Mouse (Mus musculus) layer of hippocampus, adult 11-12 months (tissue): ENCODE results near the gene Ina.
"Not testable (repeated sequence)": the region's sequence is repeated elsewhere in the genome, so short reads cannot be mapped to it uniquely, and the experiment has no call there.

Experiments
- DNase-seq: peaks from one replicate; pipeline ENCODE4 v3.0.0; 2022; ENCODE audit warnings: low spot score

Ina gene

DNA sequence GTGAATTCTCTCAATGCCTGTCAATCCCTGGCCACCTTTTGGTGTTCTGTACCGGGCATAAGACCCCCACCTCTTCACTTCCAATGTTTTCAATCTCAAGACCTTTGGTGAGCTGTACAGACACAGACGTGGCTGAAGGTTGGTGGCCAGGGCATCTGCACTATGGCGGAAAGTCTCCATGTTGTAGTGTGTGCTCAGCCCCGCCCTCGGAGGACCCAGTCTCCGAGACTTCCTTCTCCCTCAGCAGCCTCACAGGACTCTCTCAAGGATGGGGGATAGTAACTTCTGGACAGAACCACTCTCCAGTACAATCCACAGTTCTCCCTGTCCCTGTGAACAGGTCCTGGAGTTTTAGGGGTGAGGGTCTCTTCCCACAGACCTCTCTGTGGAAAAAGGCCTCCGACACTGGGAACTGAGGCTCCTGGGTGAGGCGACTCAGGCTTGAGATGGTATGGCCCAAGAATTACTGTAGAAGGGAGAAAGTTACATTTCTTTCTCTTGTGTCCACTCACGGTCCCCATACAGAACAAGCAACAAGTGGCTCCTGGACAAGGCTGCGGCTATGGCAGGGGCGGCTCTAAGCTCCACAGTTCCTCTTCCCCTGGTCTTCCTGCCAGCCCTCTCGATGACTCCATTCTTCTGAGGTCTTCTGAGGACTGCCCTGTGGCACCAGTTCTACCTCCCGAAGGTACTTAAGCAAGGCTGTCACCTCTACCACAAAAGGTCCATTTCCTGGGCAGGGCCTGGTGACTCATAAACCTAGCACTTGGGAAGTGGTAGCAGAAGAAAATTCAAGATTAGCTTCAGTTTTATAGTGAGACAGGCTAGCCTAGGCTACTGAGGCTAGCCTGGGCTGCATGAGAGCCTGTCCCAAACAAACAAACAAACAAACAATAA, 29.5 kb upstream of the Ina start:
- no peak for DNase-seq

DNA sequence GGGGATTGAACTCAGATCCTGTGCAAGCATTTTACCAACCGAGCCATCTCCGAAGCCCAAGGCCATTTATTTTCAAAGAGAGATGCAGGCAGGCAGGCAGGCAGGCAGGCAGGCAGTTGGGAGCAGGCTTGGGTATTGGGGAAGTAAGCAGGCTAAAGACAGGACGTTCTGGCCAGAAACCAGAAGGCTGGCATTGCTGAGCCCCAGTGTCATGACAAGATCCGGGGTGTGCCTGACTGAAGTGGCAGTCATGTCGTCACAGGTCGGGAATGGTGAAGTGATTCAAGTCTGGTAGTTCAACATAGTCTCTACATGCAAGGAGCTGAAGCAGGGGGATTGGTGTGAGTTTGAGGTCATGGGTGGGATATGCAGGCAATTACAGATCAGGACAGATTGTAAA, 26.9 kb upstream of the Ina start:
- DNase-seq = no peak

- no peak for DNase-seq
Measured at GRCm38 (mm10) chr19:46988231-46989087, 26.0 kb upstream of the Ina start.

DNA sequence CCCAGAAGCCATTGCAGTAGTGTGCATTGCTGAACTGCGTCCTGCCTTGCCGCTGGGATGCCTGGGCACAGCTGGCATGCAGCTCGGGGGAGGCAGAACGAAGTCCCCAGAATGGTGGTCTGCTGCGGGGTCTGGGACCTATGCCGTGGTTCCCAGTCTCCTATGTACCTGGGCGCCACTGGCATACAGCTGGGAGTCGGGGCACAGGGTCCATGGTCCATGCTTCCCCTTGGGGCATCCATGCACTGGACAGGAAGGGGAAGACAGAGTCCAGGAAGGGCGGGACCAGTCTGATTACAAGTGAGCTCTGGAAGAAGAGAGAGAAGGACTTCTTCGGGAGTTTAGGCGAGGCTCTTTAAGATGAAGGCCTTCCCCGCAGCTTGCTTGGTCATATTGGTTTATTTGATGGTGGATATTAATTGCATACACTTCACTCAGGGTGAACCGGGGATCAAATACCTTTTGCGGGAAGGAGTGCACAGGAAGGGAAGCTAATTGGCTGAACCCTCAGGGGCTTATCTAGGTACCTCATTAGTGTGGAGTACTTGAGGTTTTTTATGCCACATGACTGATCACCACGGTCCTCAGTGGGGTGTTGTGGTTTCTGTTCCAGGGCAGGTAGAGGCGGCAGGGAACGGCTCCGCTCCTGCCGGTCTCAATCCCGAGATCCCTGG, 24.9 kb upstream of the Ina start:
- DNase-seq = no peak

GRCm38 (mm10) chr19:46990153-46990518, 24.4 kb upstream of the Ina start:
- DNase-seq = no peak

DNA sequence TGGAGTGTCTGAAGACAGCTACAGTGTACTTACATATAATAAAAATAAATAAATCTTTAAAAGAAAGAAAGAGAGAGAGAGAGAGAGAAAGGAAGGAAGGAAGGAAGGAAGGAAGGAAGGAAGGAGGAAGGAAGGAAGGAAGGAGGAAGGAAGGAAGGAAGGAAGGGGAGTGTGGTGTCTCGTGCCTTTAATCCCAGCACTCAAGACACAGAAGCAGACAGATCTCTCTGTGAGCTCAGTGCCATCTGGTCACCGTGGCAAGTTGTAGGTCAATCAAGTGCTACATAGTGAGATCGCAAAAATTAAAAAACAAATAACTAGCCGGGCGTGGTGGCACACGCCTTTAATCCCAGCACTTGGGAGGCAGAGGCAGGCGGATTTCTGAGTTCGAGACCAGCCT, 23.9 kb upstream of the Ina start:
- DNase-seq = not testable (repeated sequence)

DNA sequence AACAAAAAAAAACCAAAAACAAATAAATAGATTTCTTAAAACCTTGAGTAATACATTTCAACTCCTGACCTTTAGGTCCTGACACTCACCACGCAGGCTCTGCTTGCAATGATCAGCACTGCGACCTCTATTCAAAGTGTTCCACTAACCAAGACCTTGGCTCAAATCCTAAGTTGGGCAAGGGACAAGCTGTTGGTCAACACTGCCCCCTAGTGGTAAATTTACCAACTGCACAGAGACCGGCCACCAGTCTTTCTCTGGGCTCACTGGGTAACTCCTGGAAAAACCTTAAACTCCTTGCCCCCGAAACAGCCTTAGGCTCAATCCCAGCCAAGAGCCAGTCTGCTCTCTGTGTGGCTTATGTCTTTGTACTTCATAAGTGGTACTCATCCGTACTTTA, 23.4 kb upstream of the Ina start:
- peak; percentile 85 for DNase-seq

DNA sequence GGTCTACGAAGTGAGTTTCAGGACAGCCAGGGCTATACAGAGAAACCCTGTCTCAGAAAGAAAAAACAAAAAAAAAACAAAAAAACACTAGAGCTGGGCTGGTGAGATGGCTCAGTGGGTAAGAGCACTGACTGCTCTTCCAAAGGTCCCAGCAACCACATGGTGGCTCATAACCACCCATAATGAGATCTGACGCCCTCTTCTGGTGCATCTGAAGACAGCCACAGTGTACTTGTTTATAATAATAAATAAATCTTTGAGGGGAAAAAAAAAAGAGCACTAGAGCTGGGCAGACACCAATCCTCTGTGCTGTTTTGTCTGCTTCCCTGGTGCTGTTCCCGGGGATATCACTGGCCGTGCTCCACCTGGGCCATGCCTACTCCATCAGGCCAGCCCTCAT, 22.2 kb upstream of the Ina start:
- not testable (repeated sequence) for DNase-seq

- DNase-seq = no peak
Measured at GRCm38 (mm10) chr19:46996095-46996494, 18.4 kb upstream of the Ina start.

DNA sequence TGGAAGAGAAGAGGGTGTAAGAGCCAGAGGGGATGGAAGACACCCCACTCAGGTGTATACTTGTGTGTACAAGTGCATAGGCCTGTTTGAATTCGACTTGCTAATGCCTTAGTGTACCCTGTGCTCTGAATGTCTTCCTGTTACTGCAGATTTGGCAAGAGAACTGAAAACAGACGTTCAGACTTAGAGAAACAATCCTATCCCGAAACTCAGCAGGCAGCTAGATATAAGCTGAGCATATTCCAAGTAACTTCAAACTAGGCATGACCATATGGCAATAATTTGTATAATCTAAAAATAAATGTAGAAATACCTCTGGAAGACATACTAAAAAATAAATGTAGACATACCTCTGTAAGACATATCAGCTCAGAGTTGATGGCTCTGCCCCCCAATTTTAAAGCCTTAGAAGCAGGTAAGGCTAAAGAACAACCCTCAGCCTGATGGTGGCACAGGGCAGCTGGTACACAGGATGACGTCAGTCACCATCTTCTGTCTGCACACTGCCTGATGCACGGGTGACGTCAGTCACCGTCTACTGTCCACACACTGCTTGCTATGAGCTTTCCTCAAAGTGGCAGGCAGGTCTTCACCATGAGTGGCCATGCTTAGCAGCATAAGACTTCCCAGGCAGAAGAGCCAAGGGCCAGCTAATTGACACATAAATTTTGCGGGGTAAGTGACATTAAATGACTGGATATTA, 16.2 kb upstream of the Ina start:
- no peak for DNase-seq

GRCm38 (mm10) chr19:46998953-46999352, 15.5 kb upstream of the Ina start:
- DNase-seq = no peak

GRCm38 (mm10) chr19:46999753-47000152, 14.7 kb upstream of the Ina start:
- DNase-seq = no peak

GRCm38 (mm10) chr19:47000357-47000756, 14.1 kb upstream of the Ina start:
- DNase-seq = not testable (repeated sequence)

DNA sequence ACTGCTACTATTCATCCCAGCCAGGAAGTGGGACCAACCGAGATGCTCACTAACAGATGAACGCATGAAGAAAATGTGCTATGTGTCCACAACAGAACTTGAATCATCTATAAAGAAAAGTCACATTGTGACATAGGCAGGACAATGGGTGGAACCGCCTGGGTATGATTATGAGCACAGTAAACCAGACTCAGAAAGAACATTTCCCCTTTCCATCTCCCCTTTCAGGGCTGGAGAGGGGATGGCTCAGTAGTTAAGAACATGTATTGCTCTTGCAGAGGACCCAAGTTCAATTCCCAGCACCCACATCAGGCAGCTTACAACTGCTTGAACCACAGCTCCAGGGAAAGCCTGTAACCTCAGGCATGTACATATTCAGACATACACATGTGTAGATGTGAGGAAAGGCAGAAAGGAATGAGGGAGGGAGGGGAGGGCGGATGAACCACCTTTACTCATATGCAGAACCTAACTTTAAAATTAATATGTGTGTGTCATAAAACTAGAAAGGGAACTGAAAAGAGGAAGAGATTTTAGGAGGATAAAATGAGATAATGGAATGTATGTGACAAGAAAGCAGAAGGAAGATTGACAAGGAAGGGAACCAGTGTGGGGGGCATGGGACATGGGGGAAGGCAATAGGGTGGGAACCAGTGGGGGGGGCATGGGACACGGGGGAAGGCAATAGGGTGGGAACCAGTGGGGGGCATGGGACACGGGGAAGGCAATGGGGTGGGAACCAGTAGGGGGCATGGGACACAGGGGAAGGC, 10.6 kb upstream of the Ina start:
- DNase-seq = no peak

DNA sequence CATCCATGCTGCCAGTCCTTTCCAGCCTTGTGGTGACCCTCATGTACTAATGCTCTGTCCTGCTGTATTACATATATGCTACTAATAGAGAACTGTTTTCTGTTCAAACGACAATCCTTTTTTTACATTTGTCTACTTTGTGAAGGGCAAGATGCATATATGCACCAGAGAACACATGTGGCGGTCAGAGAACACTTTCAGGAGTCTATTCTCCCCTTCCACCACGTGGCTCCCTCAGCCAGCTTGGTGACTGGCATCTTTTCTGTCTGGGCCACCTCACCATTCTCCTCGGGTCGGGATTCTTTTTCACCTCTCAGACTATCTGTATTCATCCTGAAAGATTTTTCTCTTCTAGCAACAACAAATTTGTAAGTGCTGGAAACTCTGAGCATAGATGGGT, 8.6 kb upstream of the Ina start:
- no peak for DNase-seq

- DNase-seq = no peak
Measured at GRCm38 (mm10) chr19:47006321-47006720, 8.2 kb upstream of the Ina start.

DNA sequence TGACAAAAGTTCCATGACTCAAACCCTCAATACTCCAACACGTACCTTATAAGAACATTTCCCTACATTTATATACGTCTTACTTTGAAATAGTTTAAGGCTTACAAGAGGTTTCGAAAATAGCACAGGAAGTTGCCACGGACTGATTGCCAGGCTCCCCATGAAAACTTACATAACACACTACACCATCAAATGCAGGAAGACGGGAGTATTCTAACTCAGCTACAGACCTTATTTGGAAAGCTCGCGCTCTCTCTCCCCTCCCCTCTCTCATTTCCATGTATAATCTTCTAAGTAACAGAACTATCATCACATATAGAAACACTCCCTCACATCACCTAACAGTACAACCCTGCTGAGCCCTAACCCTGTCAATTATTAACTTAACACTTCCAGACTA, 5.1 kb upstream of the Ina start:
- DNase-seq = no peak

- no peak for DNase-seq
Measured at GRCm38 (mm10) chr19:47009943-47010342, 4.6 kb upstream of the Ina start.

- DNase-seq = no peak
Measured at GRCm38 (mm10) chr19:47012521-47013130, 1.9 kb upstream of the Ina start.

DNA sequence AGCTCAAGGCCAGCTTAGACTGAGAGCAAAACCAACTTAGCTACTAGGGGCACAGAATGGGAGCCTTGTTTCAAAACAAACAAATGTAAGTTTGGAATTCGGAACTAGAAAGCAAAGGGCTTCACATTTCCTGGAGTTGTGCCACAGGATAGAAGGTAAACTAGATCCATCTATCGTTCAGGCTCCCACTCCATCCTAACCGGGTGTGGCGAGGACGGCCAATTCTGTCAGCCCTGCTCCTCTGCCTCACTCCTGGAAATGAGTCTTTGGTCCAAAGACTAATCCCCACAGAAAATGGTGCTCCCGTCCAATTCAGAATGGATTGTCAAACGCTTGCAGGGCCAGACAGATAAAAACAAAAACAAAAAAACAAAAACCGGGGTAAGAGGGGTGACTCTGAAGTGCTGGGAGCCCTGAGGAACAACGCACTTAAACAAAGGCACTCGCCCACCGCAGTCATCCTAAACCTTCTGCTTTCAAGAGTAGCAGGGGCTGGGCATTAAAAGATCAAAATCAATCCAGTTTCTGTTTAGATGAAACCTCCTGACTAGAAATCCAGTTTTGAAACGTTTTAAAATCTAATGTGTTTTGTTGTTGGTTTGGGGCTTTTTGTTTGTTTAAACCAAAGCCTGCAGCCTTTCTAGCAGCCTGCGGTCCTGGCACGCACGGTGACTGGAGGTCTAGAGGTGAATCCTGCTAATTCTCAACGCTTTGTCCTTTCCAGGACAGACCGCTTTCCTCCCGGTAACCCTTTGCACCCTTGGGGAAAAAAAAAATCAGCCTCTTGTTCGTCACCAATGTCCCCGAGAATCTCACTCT, 949 bp upstream of the Ina start:
- DNase-seq = no peak
